Mouse (Mus musculus): ENCODE data around the gene Usp42. TPM values are rescaled to one million over a fixed set of nuclear protein-coding genes. Genes with fewer than 3 reads are reported as not detected.

Gene Usp42
- total RNA-seq (2022) = 1 to 10 TPM; 5.6 to 8.7 (median 7.4) TPM

- DNase-seq (ENCODE audit: low spot score in 2 of 2) = peak; percentile 91 to 97
These were observed at the start of gene Usp42 for GRCm38 (mm10) chr5:143732180-143732891. Usp42 (minus strand) TSS chr5:143732280.

- no peak for DNase-seq (ENCODE audit: low spot score in 2 of 2)
These were observed 28.4 kb upstream of the Usp42 start for GRCm38 (mm10) chr5:143760508-143760907.

- DNase-seq (ENCODE audit: low spot score in 2 of 2) = no peak
These were observed 27.5 kb upstream of the Usp42 start for GRCm38 (mm10) chr5:143759554-143759953.

- DNase-seq (ENCODE audit: low spot score in 2 of 2) = peak; percentile 83 to 84
These were observed 25.8 kb upstream of the Usp42 start for GRCm38 (mm10) chr5:143757755-143758443.

GRCm38 (mm10) chr5:143755529-143756141 is 23.6 kb upstream of the Usp42 start:
- no peak for DNase-seq (ENCODE audit: low spot score in 2 of 2)

- DNase-seq (ENCODE audit: low spot score in 2 of 2) = no peak
These were observed 17.6 kb upstream of the Usp42 start for GRCm38 (mm10) chr5:143749630-143750208.

GRCm38 (mm10) chr5:143731483-143732112 is 482 bp downstream of the Usp42 start:
- DNase-seq (ENCODE audit: low spot score in 2 of 2) = no peak

- DNase-seq (ENCODE audit: low spot score in 2 of 2) = no peak
These were observed 1.2 kb downstream of the Usp42 start for GRCm38 (mm10) chr5:143730915-143731314.

- DNase-seq (ENCODE audit: low spot score in 2 of 2) = no peak
These were observed 10.1 kb downstream of the Usp42 start for GRCm38 (mm10) chr5:143721962-143722361.

- no peak for DNase-seq (ENCODE audit: low spot score in 2 of 2)
These were observed 19.9 kb downstream of the Usp42 start for GRCm38 (mm10) chr5:143712011-143712800.

- peak in 1 of 2 experiments; percentile 48 for DNase-seq (ENCODE audit: low spot score in 2 of 2)
These were observed 20.8 kb downstream of the Usp42 start for GRCm38 (mm10) chr5:143711326-143711725.

GRCm38 (mm10) chr5:143706822-143707200 is 25.3 kb downstream of the Usp42 start:
- DNase-seq (ENCODE audit: low spot score in 2 of 2) = no peak

GRCm38 (mm10) chr5:143706030-143706821 is 25.9 kb downstream of the Usp42 start:
- DNase-seq (ENCODE audit: low spot score in 2 of 2) = no peak

GRCm38 (mm10) chr5:143705659-143705982 is 26.5 kb downstream of the Usp42 start:
- DNase-seq (ENCODE audit: low spot score in 2 of 2) = no peak

GRCm38 (mm10) chr5:143704875-143705658 is 27.0 kb downstream of the Usp42 start:
- no peak for DNase-seq (ENCODE audit: low spot score in 2 of 2)

- no peak for DNase-seq (ENCODE audit: low spot score in 2 of 2)
These were observed 31.0 kb downstream of the Usp42 start for GRCm38 (mm10) chr5:143701074-143701473.

GRCm38 (mm10) chr5:143700247-143700646 is 31.8 kb downstream of the Usp42 start:
- no peak for DNase-seq (ENCODE audit: low spot score in 2 of 2)

- DNase-seq (ENCODE audit: low spot score in 2 of 2) = no peak
These were observed 33.6 kb downstream of the Usp42 start for GRCm38 (mm10) chr5:143698454-143698853.

GRCm38 (mm10) chr5:143696323-143696722 is 35.8 kb downstream of the Usp42 start:
- no peak for DNase-seq (ENCODE audit: low spot score in 2 of 2)

Data from gastrocnemius, adult 8-10 months (tissue).